Mouse (Mus musculus) brain, embryonic 14.5 days (tissue): Measurements from ENCODE around the gene Smc4. TPM values are rescaled to one million over a fixed set of nuclear protein-coding genes. Genes with fewer than 3 reads are reported as not detected.

Experiments
- DNase-seq: peaks from one replicate; pipeline ENCODE4 v3.0.0-alpha.2; 2011; ENCODE audit warnings: low read depth
- CTCF ChIP-seq: fragments of 200-500 bp; IDR thresholded peaks from 2 replicates; pipeline ENCODE4 v1.5.1; 2012; ENCODE audit warnings: inconsistent platforms, mild to moderate bottlenecking, moderate library complexity, borderline replicate concordance; ENCODE audit not compliant: insufficient read depth, insufficient read length; ENCODE audit errors: extremely low read depth
- POLR2A ChIP-seq: fragments of 200-500 bp; IDR thresholded peaks from 2 replicates; pipeline ENCODE4 v1.6.1; 2012; ENCODE audit warnings: mild to moderate bottlenecking, inconsistent platforms, borderline replicate concordance; ENCODE audit not compliant: poor library complexity, insufficient read depth, insufficient read length, severe bottlenecking; ENCODE audit errors: extremely low read depth
- polyA plus RNA-seq: library from polyadenylated mRNA; depleted of rRNA; stranded (reverse); fragments of >200 nt; gene quantifications from 2 replicates; pipeline ENCODE4 v1.2.3, GENCODE M21; 2012

The Smc4 gene
- polyA plus RNA-seq, 1 experiment, result 21.2 TPM

DNA sequence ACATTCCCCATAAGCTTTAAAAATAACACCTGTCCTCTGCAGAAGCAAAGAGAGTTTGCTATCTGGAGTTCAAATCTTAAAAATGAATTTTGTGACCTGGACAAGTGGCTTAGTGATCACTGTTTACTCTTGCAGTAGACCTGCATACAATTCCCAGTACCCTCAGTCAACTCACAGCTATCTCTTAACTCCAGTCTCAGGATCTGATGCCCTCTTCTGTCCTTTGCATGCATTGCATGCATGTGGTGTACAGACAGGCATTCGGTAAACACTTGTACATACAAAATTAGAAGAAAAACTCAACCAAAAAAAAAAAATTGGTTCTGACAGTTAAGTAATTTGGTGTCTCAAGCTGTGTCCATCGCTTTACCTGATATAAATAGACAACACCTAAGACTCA is 15.7 kb downstream of the Smc4 start:
- peak; percentile 25 for DNase-seq
- TF ChIP-seq CTCF, result peak; percentile 28; the same call in 1 of the 2 replicates
- no peak for TF ChIP-seq POLR2A

DNA sequence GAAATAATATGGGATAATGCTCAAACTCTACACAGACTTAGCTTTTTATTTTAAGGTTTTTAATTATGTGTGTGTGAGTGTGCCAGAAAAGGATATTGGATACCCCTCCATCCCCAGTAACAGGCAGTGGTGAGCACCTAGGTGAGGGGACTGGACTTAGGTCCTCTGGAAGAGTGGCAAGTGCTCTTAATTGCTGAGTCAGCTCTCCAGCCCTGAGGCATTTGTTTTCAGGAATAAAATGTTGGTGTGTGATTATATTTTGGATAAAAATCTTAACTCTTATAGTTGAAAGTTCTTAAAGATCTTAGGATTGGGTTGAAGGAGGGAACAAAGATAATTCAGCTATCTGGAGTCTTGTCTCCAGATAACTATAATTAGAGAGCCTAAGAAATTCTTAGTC is 16.2 kb downstream of the Smc4 start:
- TF ChIP-seq POLR2A (no peak), CTCF (no peak)
- no peak for DNase-seq

DNA sequence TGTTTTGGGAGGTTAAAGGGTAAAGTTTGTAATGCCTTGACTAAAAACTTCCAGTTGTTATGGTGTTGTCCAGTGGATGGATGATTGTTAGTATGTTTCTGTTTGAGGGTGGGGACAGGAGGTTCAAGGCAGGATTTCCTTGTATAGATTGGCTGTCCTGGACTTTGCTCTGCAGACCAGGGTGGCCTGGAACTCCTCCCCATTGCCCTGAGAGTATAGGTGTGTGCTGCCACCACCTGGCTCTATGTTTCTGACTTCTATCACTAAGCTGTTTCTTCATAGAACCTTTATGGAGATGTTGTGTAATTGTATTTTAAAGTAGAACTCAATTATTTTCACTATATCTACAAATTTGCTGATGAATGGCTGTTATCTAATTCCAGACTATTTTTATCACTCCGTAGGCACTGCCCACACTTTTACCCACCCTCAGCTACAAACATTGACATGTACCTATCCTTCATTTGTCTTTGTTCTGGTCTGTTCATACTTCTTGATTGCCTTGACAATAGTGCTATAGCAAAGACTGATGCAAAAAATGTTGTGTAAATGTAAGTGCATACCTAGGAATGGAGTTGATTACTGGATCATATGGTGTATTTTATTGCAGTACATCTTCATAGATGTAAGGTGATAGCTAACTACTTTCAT is 21.7 kb downstream of the Smc4 start:
- TF ChIP-seq POLR2A, result no peak
- TF ChIP-seq CTCF, result no peak

DNA sequence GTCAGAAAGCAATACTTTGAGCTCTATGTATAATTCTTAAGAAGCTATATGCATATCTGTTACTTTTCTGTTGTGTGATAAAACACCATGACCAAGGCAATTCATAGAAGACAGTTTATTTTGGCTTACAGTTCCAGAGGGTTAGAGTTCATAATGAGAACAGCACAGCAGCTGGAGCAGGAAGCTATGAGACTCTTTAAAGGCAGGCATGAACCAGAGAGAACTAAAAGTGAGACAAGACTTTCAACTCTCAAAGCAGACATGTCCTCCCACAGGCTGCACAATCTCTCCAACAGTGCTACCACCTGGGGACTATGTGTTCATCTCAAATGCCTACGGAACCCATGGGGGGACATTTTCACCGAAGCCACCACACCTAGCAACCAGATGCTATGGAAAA is 35.6 kb downstream of the Smc4 start:
- DNase-seq, result no peak
- TF ChIP-seq POLR2A, result no peak
- TF ChIP-seq CTCF, result no peak

More for the DNA sequence above, 21.7 kb downstream of the Smc4 start:
- no peak for DNase-seq

DNA sequence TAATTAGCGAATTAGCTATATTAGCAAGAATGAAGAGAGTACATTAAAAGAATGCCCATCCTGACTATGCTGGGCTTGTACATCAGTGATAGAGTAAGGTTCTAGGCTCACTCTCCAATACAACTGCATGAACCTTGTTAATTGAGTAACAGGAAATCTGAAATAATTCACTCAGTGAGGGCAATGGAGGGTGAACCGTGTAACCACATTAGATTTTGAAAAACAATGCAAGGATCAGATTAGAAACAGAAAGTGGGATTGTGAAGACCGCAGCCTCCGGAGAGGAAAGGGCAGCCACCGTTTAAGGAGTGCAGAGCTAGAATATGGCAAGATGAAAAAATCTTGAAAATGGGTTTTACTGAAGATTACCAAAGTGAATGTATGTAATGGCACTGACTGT is 36.8 kb downstream of the Smc4 start:
- no peak for DNase-seq
- no peak for TF ChIP-seq CTCF
- no peak for TF ChIP-seq POLR2A

DNA sequence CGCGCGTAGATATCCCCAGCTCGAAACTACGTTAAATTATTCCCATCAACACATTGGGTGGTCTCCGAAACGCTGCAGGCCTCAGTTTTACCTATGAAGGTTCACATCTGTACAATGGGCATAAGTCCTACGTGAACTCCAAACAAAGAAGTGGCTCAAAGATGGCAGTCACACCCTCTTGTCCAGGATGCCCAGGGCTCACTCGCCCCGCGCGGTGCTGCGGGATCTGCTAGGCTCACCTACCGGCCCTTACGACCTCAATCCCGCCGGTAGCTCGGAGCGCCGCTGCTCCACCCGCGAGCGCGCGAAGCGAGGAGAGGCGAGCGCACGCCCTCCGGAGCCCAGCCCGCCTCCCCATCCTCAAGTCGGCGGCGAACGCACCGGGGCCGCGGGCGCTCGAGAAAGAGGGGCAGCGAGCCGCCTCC is 39.6 kb downstream of the Smc4 start:
- TF ChIP-seq POLR2A (no peak), CTCF (no peak)
- peak; percentile 80 for DNase-seq

GRCm38 (mm10) chr3:69044645-69045399 is 40.3 kb downstream of the Smc4 start, which contains the start of gene Trim59:
Gene Trim59 (minus strand): TSS chr3:69044755.
- peak; percentile 97 for DNase-seq
- TF ChIP-seq CTCF, result no peak
- TF ChIP-seq POLR2A, result peak; percentile 99

GRCm38 (mm10) chr3:69045400-69045703 is 40.8 kb downstream of the Smc4 start:
- no peak for DNase-seq
- TF ChIP-seq POLR2A, result no peak
- no peak for TF ChIP-seq CTCF

GRCm38 (mm10) chr3:69045750-69046149 is 41.2 kb downstream of the Smc4 start:
- TF ChIP-seq POLR2A, result no peak
- no peak for TF ChIP-seq CTCF
- DNase-seq, result peak; percentile 44

- no peak for DNase-seq
- TF ChIP-seq CTCF (no peak), POLR2A (no peak)
Observed at GRCm38 (mm10) chr3:69046509-69046908, 42.0 kb downstream of the Smc4 start.

GRCm38 (mm10) chr3:69047684-69048083 is 43.1 kb downstream of the Smc4 start:
- no peak for DNase-seq
- TF ChIP-seq CTCF (no peak), POLR2A (no peak)

- DNase-seq, result no peak
- TF ChIP-seq POLR2A, result no peak
- no peak for TF ChIP-seq CTCF
Observed at GRCm38 (mm10) chr3:69049011-69049410, 44.5 kb downstream of the Smc4 start.

DNA sequence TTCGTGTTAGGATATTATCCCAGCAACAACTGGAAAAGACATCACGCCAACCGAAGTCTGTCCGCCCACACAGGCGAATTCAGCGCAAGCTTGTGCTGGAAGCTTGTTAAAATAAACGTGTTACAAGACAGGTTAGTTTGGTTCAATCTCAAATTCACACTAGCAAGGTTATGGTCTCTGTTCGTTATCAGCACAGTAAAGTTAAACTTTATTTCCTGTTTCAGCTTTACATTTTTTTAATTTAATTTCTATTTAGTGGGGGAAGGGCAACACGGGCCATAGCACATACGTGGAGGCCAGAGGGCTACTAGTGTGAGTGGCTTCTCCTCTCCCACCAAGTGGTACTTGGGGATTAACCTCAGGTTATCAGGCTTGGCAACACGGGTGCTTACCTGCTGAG is 47.4 kb downstream of the Smc4 start:
- DNase-seq, result no peak
- TF ChIP-seq POLR2A (no peak), CTCF (no peak)
